Mouse (Mus musculus): ENCODE measurements at regions not wholly inside any gene's neighbourhood (a gene's known extent, or its start where the extent isn't known, plus 50 kb on each side); places are given as distances from the start of the nearest gene placed in this dataset.

DNA sequence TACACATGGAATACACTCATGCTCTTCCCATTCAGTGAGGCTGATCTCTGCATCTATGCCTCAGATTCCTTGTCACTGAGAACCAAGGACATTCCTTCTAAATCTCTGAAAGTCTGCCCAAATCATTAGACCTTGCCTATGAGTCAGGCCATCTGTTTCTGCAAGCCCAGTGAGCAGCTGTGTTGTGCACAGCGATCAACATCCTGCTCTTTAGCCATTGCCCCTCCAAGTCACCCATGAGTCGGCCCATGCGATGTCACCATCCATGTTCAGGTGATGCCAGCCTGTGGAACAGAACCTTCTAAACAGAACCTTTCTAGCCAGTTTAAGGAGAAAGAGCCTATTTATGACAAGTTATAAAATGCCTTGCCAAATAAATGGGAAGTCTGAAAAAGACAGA is 66.4 kb upstream of the Sfrp2 start:
- WGBS = 86% methylated on average over 3 of the region's 3 CpGs
- Histone ChIP-seq H3K9me3 (ENCODE audit: control insufficient read depth) (no peaks in the 10 kb centered on the region), H3K4me1 (replicated peaks; ENCODE audit: control insufficient read depth, insufficient read depth, low read length) (no peaks in the 10 kb centered on the region), H3K36me3 (ENCODE audit: control insufficient read depth, insufficient read depth) (no peaks in the 10 kb centered on the region), H3K27ac (ENCODE audit: low read depth, low read length) (no peak overlapping the region), H3K4me2 (replicated peaks; ENCODE audit: low read depth) (no peak overlapping the region), H3K27me3 (replicated peaks; ENCODE audit: control insufficient read depth, insufficient read depth, low read length) (no peaks in the 10 kb centered on the region), H3K4me3 (ENCODE audit: low read depth, low read length) (no peak overlapping the region), H3K9ac (ENCODE audit: low read depth, low read length) (no peak overlapping the region)
- no peak for ATAC-seq
- TF ChIP-seq CTCF (IDR thresholded peaks at IDR 0.05; ENCODE audit: low read depth) = no peak

DNA sequence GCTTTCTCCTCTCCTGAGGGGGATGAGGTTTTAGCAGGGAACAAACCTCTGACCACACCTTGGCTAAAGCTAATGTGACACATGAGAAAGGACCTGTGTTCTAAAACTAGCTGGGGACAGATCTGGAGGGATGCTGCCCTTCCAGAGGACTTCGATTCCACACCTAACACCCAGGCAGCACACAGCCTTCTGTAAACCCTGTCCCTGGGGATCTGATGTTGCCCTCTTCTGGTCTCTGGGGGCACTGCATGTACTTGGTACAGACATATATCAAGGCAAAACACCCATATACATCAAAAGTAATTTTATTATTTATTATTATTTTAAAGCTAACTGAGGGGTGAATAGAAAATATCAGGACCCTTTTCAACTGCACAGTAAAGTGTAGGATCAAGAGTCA is 65.0 kb upstream of the Sfrp2 start:
- Histone ChIP-seq H3K27ac (ENCODE audit: low read depth, low read length) (no peak overlapping the region), H3K4me1 (replicated peaks; ENCODE audit: control insufficient read depth, insufficient read depth, low read length) (no peaks in the 10 kb centered on the region), H3K9ac (ENCODE audit: low read depth, low read length) (no peak overlapping the region), H3K4me3 (ENCODE audit: low read depth, low read length) (no peak overlapping the region), H3K36me3 (ENCODE audit: control insufficient read depth, insufficient read depth) (no peaks in the 10 kb centered on the region), H3K9me3 (ENCODE audit: control insufficient read depth) (no peaks in the 10 kb centered on the region), H3K4me2 (replicated peaks; ENCODE audit: low read depth) (no peak overlapping the region), H3K27me3 (replicated peaks; ENCODE audit: control insufficient read depth, insufficient read depth, low read length) (no peaks in the 10 kb centered on the region)
- WGBS = 65% methylated on average over 1 of the region's 1 CpGs
- no peak for ATAC-seq
- TF ChIP-seq CTCF (IDR thresholded peaks at IDR 0.05; ENCODE audit: low read depth) = peak; percentile 76

DNA sequence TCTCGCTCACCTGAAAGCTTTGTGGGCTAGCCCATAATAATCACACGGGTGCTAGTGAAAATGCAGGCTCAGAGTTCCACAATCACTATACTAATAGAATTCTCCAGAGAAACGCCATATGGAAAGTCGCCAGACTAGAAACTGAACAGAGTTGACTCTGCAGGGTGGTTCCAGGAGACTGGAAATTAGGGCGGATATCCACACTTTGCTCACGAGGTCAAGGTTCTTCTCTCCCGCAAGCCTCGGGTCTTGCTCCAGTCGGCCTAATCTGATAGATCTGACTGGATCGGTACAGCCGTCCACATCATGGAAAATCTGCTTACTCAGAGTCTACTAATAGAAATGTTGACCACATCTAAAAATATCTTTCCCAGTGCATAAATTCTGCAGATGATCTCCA is 61.6 kb upstream of the Sfrp2 start:
- H3K4me2 ChIP-seq (replicated peaks; ENCODE audit: low read depth) = no peak overlapping the region
- H3K27me3 ChIP-seq (replicated peaks; ENCODE audit: control insufficient read depth, insufficient read depth, low read length) = no peaks in the 10 kb centered on the region
- no peaks in the 10 kb centered on the region for H3K4me1 ChIP-seq (replicated peaks; ENCODE audit: control insufficient read depth, insufficient read depth, low read length)
- TF ChIP-seq CTCF (IDR thresholded peaks at IDR 0.05; ENCODE audit: low read depth) = no peak
- no peaks in the 10 kb centered on the region for H3K36me3 ChIP-seq (ENCODE audit: control insufficient read depth, insufficient read depth)
- H3K9ac ChIP-seq (ENCODE audit: low read depth, low read length) = no peak overlapping the region
- no peak overlapping the region for H3K4me3 ChIP-seq (ENCODE audit: low read depth, low read length)
- H3K9me3 ChIP-seq (ENCODE audit: control insufficient read depth) = no peaks in the 10 kb centered on the region
- H3K27ac ChIP-seq (ENCODE audit: low read depth, low read length) = no peak overlapping the region
- ATAC-seq = no peak
- WGBS = 74% methylated on average over 11 of the region's 11 CpGs

DNA sequence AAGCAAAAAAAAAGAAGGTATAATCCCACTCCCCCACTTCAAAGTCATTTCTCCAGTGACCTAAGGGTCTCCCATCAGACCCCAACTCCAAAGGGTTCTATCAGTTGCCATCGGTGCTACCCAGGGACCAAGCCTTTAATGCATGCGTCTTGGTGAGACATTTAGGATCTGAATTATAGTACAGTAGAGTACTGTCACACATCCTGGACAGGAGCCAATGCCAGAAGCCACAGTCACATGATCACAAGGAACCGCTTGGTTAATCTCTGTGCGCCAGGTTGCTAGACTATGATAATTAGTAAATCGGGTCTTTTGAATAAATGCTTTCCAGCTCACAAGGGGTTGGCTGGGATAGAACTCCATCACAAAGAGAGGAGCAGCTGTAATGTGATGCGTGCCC is 60.9 kb upstream of the Sfrp2 start:
- H3K9me3 ChIP-seq (ENCODE audit: control insufficient read depth) = no peaks in the 10 kb centered on the region
- no peak overlapping the region for H3K27ac ChIP-seq (ENCODE audit: low read depth, low read length)
- no peaks in the 10 kb centered on the region for H3K36me3 ChIP-seq (ENCODE audit: control insufficient read depth, insufficient read depth)
- no peak overlapping the region for H3K4me2 ChIP-seq (replicated peaks; ENCODE audit: low read depth)
- no peak for ATAC-seq
- H3K4me3 ChIP-seq (ENCODE audit: low read depth, low read length) = no peak overlapping the region
- H3K9ac ChIP-seq (ENCODE audit: low read depth, low read length) = no peak overlapping the region
- H3K27me3 ChIP-seq (replicated peaks; ENCODE audit: control insufficient read depth, insufficient read depth, low read length) = no peaks in the 10 kb centered on the region
- 96% methylated on average over 6 of the region's 6 CpGs for WGBS
- TF ChIP-seq CTCF (IDR thresholded peaks at IDR 0.05; ENCODE audit: low read depth) = no peak
- H3K4me1 ChIP-seq (replicated peaks; ENCODE audit: control insufficient read depth, insufficient read depth, low read length) = no peaks in the 10 kb centered on the region

DNA sequence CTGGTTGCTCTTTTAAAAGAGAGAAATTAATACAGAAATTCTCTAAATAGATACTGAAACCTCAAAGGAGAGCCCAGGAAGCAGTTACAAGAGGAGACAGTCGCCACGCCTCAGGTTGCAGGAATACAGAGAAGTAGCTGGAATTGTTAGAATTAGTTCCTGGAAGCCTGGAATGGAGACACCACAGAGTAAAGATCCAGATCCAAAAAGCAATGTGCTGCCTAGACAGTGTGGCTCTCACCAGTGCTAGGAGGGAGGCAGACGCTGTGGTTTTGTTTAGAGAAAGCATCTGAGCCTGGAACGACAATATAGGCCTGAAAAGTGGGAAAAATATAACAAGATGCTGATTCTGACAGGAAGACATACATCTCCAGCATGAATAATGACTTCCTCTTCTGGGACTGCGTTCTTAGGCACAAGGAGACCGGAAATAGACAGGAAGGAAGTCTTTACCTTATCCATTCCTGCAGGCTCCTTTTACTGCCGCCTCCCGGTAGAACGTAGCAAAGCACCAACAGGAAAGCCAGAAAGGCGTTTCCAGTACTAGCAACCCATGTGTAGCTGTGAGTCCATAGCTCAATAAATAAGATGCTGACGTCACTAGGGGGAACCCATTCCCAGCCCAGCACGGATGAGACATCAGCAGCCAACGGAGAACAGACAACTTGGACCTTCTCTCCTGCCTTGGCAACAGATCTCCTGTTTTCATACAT is 59.4 kb upstream of the Sfrp2 start:
- ATAC-seq = no peak
- H3K36me3 ChIP-seq (ENCODE audit: control insufficient read depth, insufficient read depth) = no peaks in the 10 kb centered on the region
- H3K4me2 ChIP-seq (replicated peaks; ENCODE audit: low read depth) = no peak overlapping the region
- no peak overlapping the region for H3K4me3 ChIP-seq (ENCODE audit: low read depth, low read length)
- peak; percentile 55 for TF ChIP-seq CTCF (IDR thresholded peaks at IDR 0.05; ENCODE audit: low read depth)
- H3K9me3 ChIP-seq (ENCODE audit: control insufficient read depth) = no peaks in the 10 kb centered on the region
- no peaks in the 10 kb centered on the region for H3K27me3 ChIP-seq (replicated peaks; ENCODE audit: control insufficient read depth, insufficient read depth, low read length)
- no peak overlapping the region for H3K9ac ChIP-seq (ENCODE audit: low read depth, low read length)
- no peak overlapping the region for H3K27ac ChIP-seq (ENCODE audit: low read depth, low read length)
- no peaks in the 10 kb centered on the region for H3K4me1 ChIP-seq (replicated peaks; ENCODE audit: control insufficient read depth, insufficient read depth, low read length)
- 48% methylated on average over 13 of the region's 13 CpGs for WGBS

DNA sequence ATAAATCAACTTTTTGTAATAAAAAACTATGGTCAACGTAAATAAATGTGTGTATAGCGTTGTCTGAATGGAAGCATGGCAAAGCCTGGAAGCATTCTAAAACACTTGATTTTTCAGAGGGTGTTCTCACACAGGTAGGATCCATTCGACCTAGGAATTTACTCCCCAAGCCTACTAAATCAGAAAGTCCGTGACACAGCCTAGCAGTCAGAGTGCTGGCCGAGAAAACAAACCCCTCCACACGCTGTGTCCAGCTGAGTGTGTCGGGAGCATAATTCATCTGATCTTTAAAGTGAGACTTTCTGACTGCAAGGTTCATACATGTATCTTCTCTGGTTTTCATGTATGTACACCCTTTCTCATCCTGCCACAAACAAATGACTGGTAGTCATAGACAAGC is 58.8 kb upstream of the Sfrp2 start:
- H3K4me2 ChIP-seq (replicated peaks; ENCODE audit: low read depth) = no peak overlapping the region
- no peak overlapping the region for H3K4me3 ChIP-seq (ENCODE audit: low read depth, low read length)
- H3K27me3 ChIP-seq (replicated peaks; ENCODE audit: control insufficient read depth, insufficient read depth, low read length) = no peaks in the 10 kb centered on the region
- no peaks in the 10 kb centered on the region for H3K4me1 ChIP-seq (replicated peaks; ENCODE audit: control insufficient read depth, insufficient read depth, low read length)
- no peaks in the 10 kb centered on the region for H3K36me3 ChIP-seq (ENCODE audit: control insufficient read depth, insufficient read depth)
- no peak overlapping the region for H3K9ac ChIP-seq (ENCODE audit: low read depth, low read length)
- H3K27ac ChIP-seq (ENCODE audit: low read depth, low read length) = no peak overlapping the region
- no peak for ATAC-seq
- no peak for TF ChIP-seq CTCF (IDR thresholded peaks at IDR 0.05; ENCODE audit: low read depth)
- 80% methylated on average over 7 of the region's 7 CpGs for WGBS
- H3K9me3 ChIP-seq (ENCODE audit: control insufficient read depth) = no peaks in the 10 kb centered on the region

DNA sequence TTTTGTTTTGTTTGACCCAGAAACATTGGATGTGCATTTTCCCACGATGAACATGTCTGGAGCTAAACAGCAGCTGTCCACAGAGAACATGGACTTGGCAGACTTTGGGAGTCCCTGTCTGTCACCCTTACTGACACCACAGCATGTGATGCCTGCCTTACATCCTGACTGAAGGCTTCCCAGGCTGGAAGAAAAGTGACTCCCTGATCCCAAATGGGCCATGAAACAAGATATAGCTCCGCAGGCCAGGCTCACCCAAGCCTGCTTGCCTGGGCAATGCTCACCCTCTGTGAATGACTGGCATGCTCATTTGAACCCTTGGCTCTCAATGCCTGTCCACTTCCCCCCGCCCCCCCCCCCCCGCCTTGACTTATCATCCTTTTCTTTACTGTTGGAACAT is 57.1 kb upstream of the Sfrp2 start:
- Histone ChIP-seq H3K27me3 (replicated peaks; ENCODE audit: control insufficient read depth, insufficient read depth, low read length) (no peaks in the 10 kb centered on the region), H3K4me2 (replicated peaks; ENCODE audit: low read depth) (no peak overlapping the region), H3K36me3 (ENCODE audit: control insufficient read depth, insufficient read depth) (no peaks in the 10 kb centered on the region), H3K4me3 (ENCODE audit: low read depth, low read length) (no peak overlapping the region), H3K9me3 (ENCODE audit: control insufficient read depth) (no peaks in the 10 kb centered on the region), H3K9ac (ENCODE audit: low read depth, low read length) (no peak overlapping the region), H3K4me1 (replicated peaks; ENCODE audit: control insufficient read depth, insufficient read depth, low read length) (no peaks in the 10 kb centered on the region), H3K27ac (ENCODE audit: low read depth, low read length) (no peak overlapping the region)
- TF ChIP-seq CTCF (IDR thresholded peaks at IDR 0.05; ENCODE audit: low read depth) = no peak
- no peak for ATAC-seq
- WGBS = 75% methylated on average over 4 of the region's 4 CpGs
